ENCODE assay signal across 10 mouse cellular contexts in the genomic region with DNA sequence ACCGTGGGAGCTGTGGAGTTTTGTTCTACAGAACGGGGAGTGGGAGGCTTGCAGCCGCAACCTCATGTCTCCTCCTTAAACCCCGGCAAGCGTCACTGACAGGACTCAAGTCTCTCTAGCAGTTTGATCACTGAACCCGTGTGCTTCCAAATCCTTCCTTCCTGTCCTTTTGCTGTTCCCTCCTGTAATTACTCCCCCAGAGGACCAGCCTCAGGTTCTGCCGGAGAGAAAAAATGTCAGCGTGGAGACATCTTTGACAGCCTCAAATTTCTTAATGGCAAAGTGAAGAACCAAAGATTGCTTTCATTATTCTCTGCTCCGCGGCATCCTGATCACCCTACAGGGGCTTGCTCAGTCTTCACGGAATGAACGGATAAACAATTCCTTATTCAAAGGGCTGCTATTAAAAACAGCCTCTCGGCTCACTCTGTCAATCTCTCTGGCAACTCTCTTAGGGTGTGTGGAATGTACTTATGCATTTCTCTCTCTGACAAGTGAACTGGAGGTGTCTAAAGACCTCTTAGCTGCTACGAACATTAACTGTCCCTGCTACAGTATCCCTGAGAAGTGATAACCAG.
A peak's percentile ranks its signal among the peaks of the same experiment; 100 is the strongest.
DNase-seq lines count a peak whose midpoint lies in the region; ATAC-seq lines count a peak whose summit lies in the region.
"Had no signal": no experiment of that assay in that cellular context is flagged by ENCODE, and none has a peak within 500 bp of the region (broad histone marks: within the 10 kb centered on the region; RNA-seq: fewer than 3 reads in every experiment).

No protein-coding gene starts in this region.

- no peaks in the 10 kb centered on the region for H3K9me3 ChIP-seq in heart, embryonic 12.5 days (replicated peaks)
- no peaks in the 10 kb centered on the region for H3K9me3 ChIP-seq in midbrain, embryonic 10.5 days (replicated peaks)
- H3K9me3 ChIP-seq in midbrain, embryonic 11.5 days (ENCODE audit: control insufficient read depth, low read length), result no peaks in the 10 kb centered on the region
- no peaks in the 10 kb centered on the region for H3K9me3 ChIP-seq in hindbrain, embryonic 13.5 days
- H3K9me3 ChIP-seq in neural tube, embryonic 14.5 days (ENCODE audit: control insufficient read depth, low read length), result no peaks in the 10 kb centered on the region
- H3K9me3 ChIP-seq: limb, embryonic 12.5 days had no signal

- H3K4me2 ChIP-seq in heart, embryonic 12.5 days, result peak overlapping the region; percentile 49
- H3K4me2 ChIP-seq in midbrain, embryonic 11.5 days, result no peak overlapping the region
- peak overlapping the region; percentile 28 for H3K4me2 ChIP-seq in hindbrain, embryonic 13.5 days
- H3K4me2 ChIP-seq in neural tube, embryonic 14.5 days (ENCODE audit: low read depth, low read length), result peak overlapping the region; percentile 12; the same call in 1 of the 2 replicates
- H3K4me2 ChIP-seq: limb, embryonic 12.5 days had no signal

- peak overlapping the region; percentile 56 for H3K27ac ChIP-seq in heart, embryonic 12.5 days (ENCODE audit: poor library complexity, severe bottlenecking)
- peak overlapping the region; percentile 4; the same call in 1 of the 2 replicates for H3K27ac ChIP-seq in midbrain, embryonic 10.5 days (replicated peaks)
- H3K27ac ChIP-seq in midbrain, embryonic 11.5 days (ENCODE audit: low read depth, low read length), result no peak overlapping the region
- H3K27ac ChIP-seq in hindbrain, embryonic 13.5 days, result peak overlapping the region; percentile 79
- peak overlapping the region; percentile 41; the same call in 1 of the 2 replicates for H3K27ac ChIP-seq in neural tube, embryonic 14.5 days (ENCODE audit: low read depth, low read length)
- H3K27ac ChIP-seq: limb, embryonic 12.5 days had no signal

- no peak for ATAC-seq in heart, embryonic 12.5 days (ENCODE audit: insufficient number of reproducible peaks, low FRiP score)
- ATAC-seq in midbrain, embryonic 11.5 days (ENCODE audit: low FRiP score), result no peak
- ATAC-seq in hindbrain, embryonic 13.5 days (ENCODE audit: low FRiP score), result no peak
- ATAC-seq in neural tube, embryonic 14.5 days (ENCODE audit: low read depth), result no peak

- H3K27me3 ChIP-seq in heart, embryonic 12.5 days (replicated peaks), result no peaks in the 10 kb centered on the region
- H3K27me3 ChIP-seq in midbrain, embryonic 10.5 days (ENCODE audit: low read depth, poor library complexity, severe bottlenecking), result no peaks in the 10 kb centered on the region
- no peaks in the 10 kb centered on the region for H3K27me3 ChIP-seq in midbrain, embryonic 11.5 days (ENCODE audit: control insufficient read depth, insufficient read depth, low read length)
- H3K27me3 ChIP-seq in hindbrain, embryonic 13.5 days, result no peaks in the 10 kb centered on the region
- no peaks in the 10 kb centered on the region for H3K27me3 ChIP-seq in neural tube, embryonic 14.5 days (ENCODE audit: control insufficient read depth, insufficient read depth, low read length)
- H3K27me3 ChIP-seq: limb, embryonic 12.5 days had no signal

- no peak overlapping the region for H3K9ac ChIP-seq in heart, embryonic 12.5 days
- no peak overlapping the region for H3K9ac ChIP-seq in midbrain, embryonic 11.5 days (ENCODE audit: low read length)
- H3K9ac ChIP-seq in hindbrain, embryonic 13.5 days, result no peak overlapping the region
- no peak overlapping the region; the same call in 1 of the 2 replicates for H3K9ac ChIP-seq in neural tube, embryonic 14.5 days (replicated peaks; ENCODE audit: low read depth, low read length)
- H3K9ac ChIP-seq: limb, embryonic 12.5 days had no signal

- WGBS in heart, embryonic 12.5 days, result 42% methylated on average over 14 of the region's 14 CpGs
- WGBS in midbrain, embryonic 10.5 days, result 63% methylated on average over 14 of the region's 14 CpGs
- WGBS in midbrain, embryonic 11.5 days, result 37% methylated on average over 14 of the region's 14 CpGs
- 21% methylated on average over 14 of the region's 14 CpGs for WGBS in hindbrain, embryonic 13.5 days
- WGBS in neural tube, embryonic 14.5 days, result 32% methylated on average over 14 of the region's 14 CpGs

- peaks cover 57% of the 10 kb centered on the region for H3K4me1 ChIP-seq in heart, embryonic 12.5 days (replicated peaks)
- H3K4me1 ChIP-seq in midbrain, embryonic 10.5 days, result peaks cover 10% of the 10 kb centered on the region; the same call in 1 of the 2 replicates
- H3K4me1 ChIP-seq in midbrain, embryonic 11.5 days (ENCODE audit: control insufficient read depth, insufficient read depth, low read length), result peaks cover 5% of the 10 kb centered on the region; the same call in 1 of the 2 replicates
- H3K4me1 ChIP-seq in hindbrain, embryonic 13.5 days (replicated peaks), result peaks cover 33% of the 10 kb centered on the region
- H3K4me1 ChIP-seq in neural tube, embryonic 14.5 days (ENCODE audit: control insufficient read depth, insufficient read depth, low read length), result peaks cover 10% of the 10 kb centered on the region; the same call in 1 of the 2 replicates

- H3K36me3 ChIP-seq in heart, embryonic 12.5 days, result no peaks in the 10 kb centered on the region
- no peaks in the 10 kb centered on the region for H3K36me3 ChIP-seq in midbrain, embryonic 10.5 days
- no peaks in the 10 kb centered on the region for H3K36me3 ChIP-seq in midbrain, embryonic 11.5 days (ENCODE audit: control insufficient read depth, insufficient read depth, low read length)
- H3K36me3 ChIP-seq in hindbrain, embryonic 13.5 days, result peaks cover 8% of the 10 kb centered on the region; the same call in 1 of the 2 replicates
- H3K36me3 ChIP-seq in neural tube, embryonic 14.5 days (ENCODE audit: control insufficient read depth, insufficient read depth, low read length), result no peaks in the 10 kb centered on the region
- H3K36me3 ChIP-seq: G1E; limb, embryonic 12.5 days had no signal

- no peak for DNase-seq in heart, postnatal 4 days
- DNase-seq in midbrain, embryonic 10.5 days (ENCODE audit: low spot score), result no peak
- no peak for DNase-seq in midbrain, embryonic 11.5 days (ENCODE audit: low spot score, missing footprints)
- DNase-seq in right cerebral cortex, postnatal 14 days, result no peak
- no peak for DNase-seq in urinary bladder, postnatal 36 days (ENCODE audit: low spot score in 2 of 2)

- H3K4me3 ChIP-seq in heart, embryonic 12.5 days, result no peak overlapping the region
- H3K4me3 ChIP-seq in midbrain, embryonic 10.5 days, result no peak overlapping the region
- no peak overlapping the region for H3K4me3 ChIP-seq in midbrain, embryonic 11.5 days (ENCODE audit: low read depth, low read length)
- no peak overlapping the region for H3K4me3 ChIP-seq in hindbrain, embryonic 13.5 days
- H3K4me3 ChIP-seq in neural tube, embryonic 14.5 days (ENCODE audit: low read depth, low read length), result no peak overlapping the region
- H3K4me3 ChIP-seq: limb, embryonic 12.5 days had no signal
